ENCODE assay signal across 9 mouse cellular contexts in the genomic region with DNA sequence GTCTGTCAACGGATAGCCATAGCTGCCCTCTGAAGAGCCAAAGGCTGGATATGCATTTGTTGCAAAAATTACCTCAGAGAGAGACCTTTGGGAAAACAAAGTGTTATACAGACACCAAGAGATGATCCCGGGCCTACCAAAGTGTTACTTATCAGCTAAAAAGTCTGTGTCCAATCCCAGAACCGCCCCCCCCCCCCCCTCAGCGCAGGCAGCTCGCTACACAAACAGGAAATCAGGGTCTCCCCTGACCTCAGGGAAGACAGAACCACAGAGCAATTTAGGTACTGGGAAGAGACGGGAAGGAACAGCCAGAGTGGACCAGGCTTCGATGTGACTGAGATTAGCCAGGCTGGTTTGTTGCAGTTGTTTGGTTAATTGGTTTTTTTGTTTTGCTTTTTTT. TPM values are rescaled to one million over a fixed set of nuclear protein-coding genes. Genes with fewer than 3 reads are reported as not detected.
DNase-seq lines count a peak whose midpoint lies in the region; ATAC-seq lines count a peak whose summit lies in the region.
"Had no signal": no experiment of that assay in that cellular context is flagged by ENCODE, and none has a peak within 500 bp of the region (broad histone marks: within the 10 kb centered on the region; RNA-seq: fewer than 3 reads in every experiment).

No protein-coding gene starts in this region.

- H3K27ac ChIP-seq in lung, embryonic 16.5 days (ENCODE audit: low read length), result peak overlapping the region; percentile 15; the same call in 1 of the 2 replicates
- H3K27ac ChIP-seq in liver, embryonic 11.5 days (ENCODE audit: low read depth, low read length), result peak overlapping the region; percentile 100; the same call in 1 of the 2 replicates
- peak overlapping the region; percentile 28; the same call in 1 of the 2 replicates for H3K27ac ChIP-seq in stomach, embryonic 15.5 days

- no peaks in the 10 kb centered on the region for H3K9me3 ChIP-seq in erythroblast, embryonic 14.5 days (ENCODE audit: control insufficient read depth, low read length)
- no peaks in the 10 kb centered on the region for H3K9me3 ChIP-seq in lung, embryonic 16.5 days (ENCODE audit: control insufficient read depth, low read length)
- H3K9me3 ChIP-seq in liver, embryonic 11.5 days (ENCODE audit: control insufficient read depth, low read length), result no peaks in the 10 kb centered on the region
- H3K9me3 ChIP-seq in stomach, embryonic 15.5 days, result no peaks in the 10 kb centered on the region

- H3K27me3 ChIP-seq in erythroblast, embryonic 14.5 days (ENCODE audit: control insufficient read depth), result no peaks in the 10 kb centered on the region
- H3K27me3 ChIP-seq in lung, embryonic 16.5 days (ENCODE audit: control insufficient read depth, insufficient read depth, low read depth, low read length), result no peaks in the 10 kb centered on the region
- H3K27me3 ChIP-seq in liver, embryonic 11.5 days (replicated peaks; ENCODE audit: control insufficient read depth, insufficient read depth, low read length), result no peaks in the 10 kb centered on the region
- no peaks in the 10 kb centered on the region for H3K27me3 ChIP-seq in stomach, embryonic 15.5 days (replicated peaks)
- H3K27me3 ChIP-seq: Patski had no signal

- H3K4me1 ChIP-seq in erythroblast, embryonic 14.5 days (ENCODE audit: control insufficient read depth), result peaks cover 78% of the 10 kb centered on the region
- peaks cover 27% of the 10 kb centered on the region for H3K4me1 ChIP-seq in lung, embryonic 16.5 days (replicated peaks; ENCODE audit: control insufficient read depth, insufficient read depth, low read length)
- peaks cover 50% of the 10 kb centered on the region for H3K4me1 ChIP-seq in liver, embryonic 11.5 days (replicated peaks; ENCODE audit: control insufficient read depth, insufficient read depth, low read length)
- peaks cover 34% of the 10 kb centered on the region for H3K4me1 ChIP-seq in stomach, embryonic 15.5 days

- H3K4me2 ChIP-seq in lung, embryonic 16.5 days (ENCODE audit: low read depth, low read length), result peak overlapping the region; percentile 2; the same call in 1 of the 2 replicates
- peak overlapping the region; percentile 98 for H3K4me2 ChIP-seq in liver, embryonic 11.5 days
- peak overlapping the region; percentile 74 for H3K4me2 ChIP-seq in stomach, embryonic 15.5 days

- 31% methylated on average over 6 of the region's 7 CpGs for WGBS in lung, embryonic 16.5 days
- 18% methylated on average over 7 of the region's 7 CpGs for WGBS in liver, embryonic 11.5 days
- WGBS in stomach, embryonic 15.5 days, result 26% methylated on average over 7 of the region's 7 CpGs

- DNase-seq in lung, postnatal 36 days, result no peak
- DNase-seq in liver, embryonic 11.5 days (ENCODE audit: low spot score), result no peak
- no peak for DNase-seq in spleen, adult 12 weeks (ENCODE audit: low spot score)
- no peak for DNase-seq in retina, postnatal 1 day

- H3K4me3 ChIP-seq in erythroblast, embryonic 14.5 days (replicated peaks), result peak overlapping the region; percentile 70
- no peak overlapping the region for H3K4me3 ChIP-seq in lung, embryonic 16.5 days (ENCODE audit: low read length)
- peak overlapping the region; percentile 87 for H3K4me3 ChIP-seq in liver, embryonic 11.5 days (ENCODE audit: low read depth, low read length)
- H3K4me3 ChIP-seq in stomach, embryonic 15.5 days (replicated peaks), result no peak overlapping the region; the same call in 1 of the 2 replicates

- H3K9ac ChIP-seq in lung, embryonic 16.5 days (ENCODE audit: low read length), result peak overlapping the region; percentile 1; the same call in 1 of the 2 replicates
- H3K9ac ChIP-seq in liver, embryonic 11.5 days (ENCODE audit: low read depth, low read length), result peak overlapping the region; percentile 98
- no peak overlapping the region for H3K9ac ChIP-seq in stomach, embryonic 15.5 days

- no peak for ATAC-seq in erythroblast, adult 5-6 weeks (replicated peaks; ENCODE audit: low FRiP score, poor library complexity, severe bottlenecking)
- no peak for ATAC-seq in lung, embryonic 16.5 days (ENCODE audit: low read depth)
- no peak for ATAC-seq in liver, embryonic 11.5 days (replicated peaks; ENCODE audit: low FRiP score)
- no peak for ATAC-seq in stomach, embryonic 15.5 days (ENCODE audit: insufficient read depth, low FRiP score, low read depth)
- ATAC-seq: Patski had no signal

- H3K36me3 ChIP-seq in erythroblast, embryonic 14.5 days (ENCODE audit: control insufficient read depth), result peaks cover 63% of the 10 kb centered on the region
- H3K36me3 ChIP-seq in lung, embryonic 16.5 days (ENCODE audit: control insufficient read depth, insufficient read depth, low read length), result no peaks in the 10 kb centered on the region
- H3K36me3 ChIP-seq in liver, embryonic 11.5 days (ENCODE audit: control insufficient read depth, insufficient read depth, low read length), result peaks cover 14% of the 10 kb centered on the region
- peaks cover 3% of the 10 kb centered on the region for H3K36me3 ChIP-seq in stomach, embryonic 15.5 days

RNA-seq across cellular contexts. Expression of gene Pfkl, which starts 2.7 kb away (rescaled TPM):
- 21.8 and 26.2 TPM in 2 replicates for polyA plus RNA-seq in erythroblast, embryonic 14.5 days (2012)
- 0.96 and 1.5 TPM in 2 replicates for total RNA-seq in erythroblast, adult 5-6 weeks (2015; ENCODE audit: low replicate concordance)
- 7.3 and 11.6 TPM in 2 replicates for total RNA-seq in erythroblast, adult 5-6 weeks (2017; ENCODE audit: low replicate concordance)
- 158 and 164 TPM in 2 replicates for polyA plus RNA-seq in lung, embryonic 16.5 days (2015; fragmentation: Nextera tagmentation; extraction: Ambion mirVana)
- 245 and 255 TPM in 2 replicates for polyA plus RNA-seq in liver, embryonic 11.5 days (2014; fragmentation: Nextera tagmentation; extraction: Ambion mirVana)
- polyA plus RNA-seq in stomach, embryonic 15.5 days (2015; fragmentation: Nextera tagmentation; extraction: Ambion mirVana), result 193 and 202 TPM in 2 replicates

RNA-seq across cellular contexts. Expression of gene 1810043G02Rik, which starts 28.9 kb away (rescaled TPM):
- polyA plus RNA-seq in erythroblast, embryonic 14.5 days (2012), result 1.2 and 2.4 TPM in 2 replicates
- 0.77 and 3.1 TPM in 2 replicates for total RNA-seq in erythroblast, adult 5-6 weeks (2015; ENCODE audit: low replicate concordance)
- 0.28 and 0.68 TPM in 2 replicates for total RNA-seq in erythroblast, adult 5-6 weeks (2017; ENCODE audit: low replicate concordance)
- polyA plus RNA-seq in lung, embryonic 16.5 days (2015; fragmentation: Nextera tagmentation; extraction: Ambion mirVana), result 19.9 and 22.6 TPM in 2 replicates
- 12.1 and 12.8 TPM in 2 replicates for polyA plus RNA-seq in liver, embryonic 11.5 days (2014; fragmentation: Nextera tagmentation; extraction: Ambion mirVana)
- 23.6 and 26.7 TPM in 2 replicates for polyA plus RNA-seq in stomach, embryonic 15.5 days (2015; fragmentation: Nextera tagmentation; extraction: Ambion mirVana)

RNA-seq across cellular contexts. Expression of gene Dnmt3l, which starts 34.5 kb away (rescaled TPM):
- not detected in 2 replicates for polyA plus RNA-seq in erythroblast, embryonic 14.5 days (2012)
- total RNA-seq in erythroblast, adult 5-6 weeks (2015; ENCODE audit: low replicate concordance), result not detected in 2 replicates
- total RNA-seq in erythroblast, adult 5-6 weeks (2017; ENCODE audit: low replicate concordance), result 0.42 and 0.43 TPM in 2 replicates
- 0.65 and 1.6 TPM in 2 replicates for polyA plus RNA-seq in lung, embryonic 16.5 days (2015; fragmentation: Nextera tagmentation; extraction: Ambion mirVana)
- not detected in 2 replicates for polyA plus RNA-seq in liver, embryonic 11.5 days (2014; fragmentation: Nextera tagmentation; extraction: Ambion mirVana)
- 0.35 and 0.86 TPM in 2 replicates for polyA plus RNA-seq in stomach, embryonic 15.5 days (2015; fragmentation: Nextera tagmentation; extraction: Ambion mirVana)

RNA-seq across cellular contexts. Expression of gene Aire, which starts 36.2 kb away (rescaled TPM):
- polyA plus RNA-seq in erythroblast, embryonic 14.5 days (2012), result not detected in 2 replicates
- total RNA-seq in erythroblast, adult 5-6 weeks (2015; ENCODE audit: low replicate concordance), result not detected in 2 replicates
- total RNA-seq in erythroblast, adult 5-6 weeks (2017; ENCODE audit: low replicate concordance), result 0.60 TPM in 1 of 2 replicates, not detected in the other
- polyA plus RNA-seq in lung, embryonic 16.5 days (2015; fragmentation: Nextera tagmentation; extraction: Ambion mirVana), result 2.2 and 2.3 TPM in 2 replicates
- 0.16 and 0.51 TPM in 2 replicates for polyA plus RNA-seq in liver, embryonic 11.5 days (2014; fragmentation: Nextera tagmentation; extraction: Ambion mirVana)
- polyA plus RNA-seq in stomach, embryonic 15.5 days (2015; fragmentation: Nextera tagmentation; extraction: Ambion mirVana), result 0.68 and 0.75 TPM in 2 replicates

RNA-seq across cellular contexts. Expression of gene Trpm2, which starts 36.8 kb away (rescaled TPM):
- 0.01 and 0.02 TPM in 2 replicates for polyA plus RNA-seq in erythroblast, embryonic 14.5 days (2012)
- 3.1 and 5.4 TPM in 2 replicates for total RNA-seq in erythroblast, adult 5-6 weeks (2015; ENCODE audit: low replicate concordance)
- 3.4 and 9.8 TPM in 2 replicates for total RNA-seq in erythroblast, adult 5-6 weeks (2017; ENCODE audit: low replicate concordance)
- 1.1 and 1.4 TPM in 2 replicates for polyA plus RNA-seq in lung, embryonic 16.5 days (2015; fragmentation: Nextera tagmentation; extraction: Ambion mirVana)
- 1.2 TPM in 2 replicates for polyA plus RNA-seq in liver, embryonic 11.5 days (2014; fragmentation: Nextera tagmentation; extraction: Ambion mirVana)
- 1.2 TPM in 2 replicates for polyA plus RNA-seq in stomach, embryonic 15.5 days (2015; fragmentation: Nextera tagmentation; extraction: Ambion mirVana)

Comparison
In these comparisons a context has a peak if more than half of its experiments do, and no peak if none do; other contexts are left out.
1. H3K4me3 ChIP-seq: peak in erythroblast, embryonic 14.5 days (single experiment) and liver, embryonic 11.5 days (single experiment); none in lung, embryonic 16.5 days (single experiment) and stomach, embryonic 15.5 days (single experiment).
2. H3K27ac ChIP-seq: peak in every context shown above with its lines; median percentile 100 in liver, embryonic 11.5 days; 28 in stomach, embryonic 15.5 days; 15 in lung, embryonic 16.5 days.
3. H3K4me2 ChIP-seq: peak in every context shown above with its lines; median percentile 98 in liver, embryonic 11.5 days; 74 in stomach, embryonic 15.5 days; 2 in lung, embryonic 16.5 days.